Mouse (Mus musculus): ENCODE data around the gene Ccdc116.
"Not testable (repeated sequence)": the region's sequence is repeated elsewhere in the genome, so short reads cannot be mapped to it uniquely, and the experiment has no call there.

Gene Ccdc116

GRCm38 (mm10) chr16:17146772-17147235 is at the start of gene Ccdc116:
Gene Ccdc116 (minus strand): TSS chr16:17147229.
- peak; percentile 84 for DNase-seq (ENCODE audit: low spot score)

GRCm38 (mm10) chr16:17193823-17194222 is 46.8 kb upstream of the Ccdc116 start:
- DNase-seq (ENCODE audit: low spot score) = no peak

- no peak for DNase-seq (ENCODE audit: low spot score)
Observed at GRCm38 (mm10) chr16:17185475-17185874, 38.4 kb upstream of the Ccdc116 start.

- DNase-seq (ENCODE audit: low spot score) = no peak
Observed at GRCm38 (mm10) chr16:17183003-17183402, 36.0 kb upstream of the Ccdc116 start.

GRCm38 (mm10) chr16:17182136-17182535 is 35.1 kb upstream of the Ccdc116 start:
- no peak for DNase-seq (ENCODE audit: low spot score)

- DNase-seq (ENCODE audit: low spot score) = no peak
Observed at GRCm38 (mm10) chr16:17181382-17181781, 34.4 kb upstream of the Ccdc116 start.

- no peak for DNase-seq (ENCODE audit: low spot score)
Observed at GRCm38 (mm10) chr16:17179706-17180105, 32.7 kb upstream of the Ccdc116 start.

GRCm38 (mm10) chr16:17177623-17178170 is 30.7 kb upstream of the Ccdc116 start:
- DNase-seq (ENCODE audit: low spot score) = no peak

GRCm38 (mm10) chr16:17175765-17176164 is 28.7 kb upstream of the Ccdc116 start:
- DNase-seq (ENCODE audit: low spot score) = no peak

- no peak for DNase-seq (ENCODE audit: low spot score)
Observed at GRCm38 (mm10) chr16:17168049-17168448, 21.0 kb upstream of the Ccdc116 start.

GRCm38 (mm10) chr16:17167179-17167578 is 20.1 kb upstream of the Ccdc116 start:
- DNase-seq (ENCODE audit: low spot score) = no peak

GRCm38 (mm10) chr16:17165478-17165877 is 18.4 kb upstream of the Ccdc116 start:
- not testable (repeated sequence) for DNase-seq (ENCODE audit: low spot score)

GRCm38 (mm10) chr16:17154346-17154745 is 7.3 kb upstream of the Ccdc116 start:
- no peak for DNase-seq (ENCODE audit: low spot score)

- no peak for DNase-seq (ENCODE audit: low spot score)
Observed at GRCm38 (mm10) chr16:17151874-17152273, 4.8 kb upstream of the Ccdc116 start.

GRCm38 (mm10) chr16:17150520-17151258 is 3.7 kb upstream of the Ccdc116 start:
- no peak for DNase-seq (ENCODE audit: low spot score)

GRCm38 (mm10) chr16:17148084-17148483 is 1.1 kb upstream of the Ccdc116 start:
- peak; percentile 34 for DNase-seq (ENCODE audit: low spot score)

- DNase-seq (ENCODE audit: low spot score) = peak; percentile 66
Observed at GRCm38 (mm10) chr16:17147391-17147929, 431 bp upstream of the Ccdc116 start.

GRCm38 (mm10) chr16:17144339-17144738 is 2.7 kb downstream of the Ccdc116 start, which contains the start of gene Ydjc:
Gene Ydjc (plus strand): TSS chr16:17144621.
- peak; percentile 48 for DNase-seq (ENCODE audit: low spot score)

- no peak for DNase-seq (ENCODE audit: low spot score)
Observed at GRCm38 (mm10) chr16:17137355-17137754, 9.7 kb downstream of the Ccdc116 start.

GRCm38 (mm10) chr16:17132906-17133200 is 14.2 kb downstream of the Ccdc116 start:
- DNase-seq (ENCODE audit: low spot score) = no peak

- peak; percentile 97 for DNase-seq (ENCODE audit: low spot score)
Observed at GRCm38 (mm10) chr16:17132089-17132905, 14.7 kb downstream of the Ccdc116 start, which contains the start of gene Sdf2l1. Gene Sdf2l1 (minus strand): TSS chr16:17132383.
